Mouse (Mus musculus) ES-CJ7 (cell line): Measurements from ENCODE around the gene Kiz.

ENCODE experiments used
- DNase-seq: peaks from one replicate; pipeline ENCODE4 v3.0.0; 2011; ENCODE audit warnings: low read depth, low spot score

Gene Kiz

DNA sequence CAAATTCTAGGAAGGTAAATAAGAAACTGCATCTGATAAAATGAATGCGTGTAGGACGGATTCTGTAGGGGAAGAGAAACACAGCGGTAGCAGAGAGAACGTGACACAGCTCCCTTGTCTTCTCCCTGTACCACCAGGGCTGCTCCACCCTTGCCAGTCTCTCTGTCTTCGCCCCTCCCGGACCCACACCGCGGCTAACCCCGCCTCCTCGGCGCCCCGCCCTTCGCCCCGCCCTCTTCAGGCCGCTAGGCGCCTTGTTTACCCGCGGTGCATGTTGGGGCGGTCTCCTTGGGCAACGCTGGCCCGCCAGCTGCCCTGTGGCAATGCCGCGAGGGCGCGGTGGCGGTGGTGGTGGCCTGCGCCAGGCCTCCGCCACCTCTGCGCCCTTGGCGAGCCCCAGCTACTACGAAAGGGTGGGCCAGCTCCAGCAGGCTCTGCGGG lies at the start of gene Kiz:
TSS of gene Kiz (plus strand) at position 266 of the 441 bp plus-strand sequence.
- DNase-seq: peak; percentile 88

DNA sequence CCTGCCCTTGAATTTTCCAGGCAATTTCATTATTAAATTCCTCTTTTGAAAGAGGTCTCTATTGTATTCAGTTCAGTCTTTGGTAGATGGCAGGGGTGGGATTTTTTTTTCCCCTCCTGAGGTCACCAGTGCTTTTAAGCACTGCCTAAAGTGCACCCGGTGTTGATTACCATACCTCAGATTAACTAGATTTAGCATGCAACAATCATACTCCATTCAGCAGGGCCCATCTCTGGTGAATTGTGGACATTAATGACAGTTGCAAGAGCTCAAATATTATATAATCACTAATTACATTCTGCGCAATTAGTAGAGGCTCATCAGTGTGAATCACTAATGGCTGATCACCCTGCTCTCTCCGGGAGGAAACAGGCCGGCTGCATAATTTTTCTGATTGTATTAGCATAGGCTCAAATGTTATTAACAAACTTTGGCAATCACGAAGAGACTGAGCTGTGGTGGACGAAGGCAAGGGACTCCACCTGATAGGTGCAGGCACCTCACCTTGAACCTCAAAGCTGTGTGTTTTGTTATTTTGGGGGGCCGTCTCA lies 45.9 kb upstream of the Kiz start:
- no peak for DNase-seq

DNA sequence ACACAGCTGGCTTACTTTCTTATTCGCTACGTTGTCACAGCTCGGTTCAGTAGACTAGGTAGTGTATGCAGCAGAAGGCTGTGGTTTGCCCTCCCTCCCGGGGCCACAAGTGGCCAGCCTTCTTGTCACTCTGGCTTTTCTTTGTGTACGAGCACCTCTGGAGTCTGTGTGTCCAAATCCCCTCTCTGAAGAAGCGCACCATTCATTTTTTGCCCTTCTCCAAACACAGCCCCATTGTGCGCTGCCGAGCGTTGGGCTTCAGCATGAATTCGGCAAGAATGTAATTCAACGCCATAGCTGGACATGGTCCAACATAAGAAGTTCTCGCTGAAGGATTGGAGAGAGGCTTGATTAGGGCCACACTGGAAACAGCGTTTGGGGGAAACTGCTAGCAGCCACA lies 45.0 kb upstream of the Kiz start:
- no peak for DNase-seq

- no peak for DNase-seq
These were observed 40.7 kb upstream of the Kiz start for GRCm38 (mm10) chr2:146814978-146815377.

- no peak for DNase-seq
These were observed 36.6 kb upstream of the Kiz start for GRCm38 (mm10) chr2:146819065-146819464.

DNA sequence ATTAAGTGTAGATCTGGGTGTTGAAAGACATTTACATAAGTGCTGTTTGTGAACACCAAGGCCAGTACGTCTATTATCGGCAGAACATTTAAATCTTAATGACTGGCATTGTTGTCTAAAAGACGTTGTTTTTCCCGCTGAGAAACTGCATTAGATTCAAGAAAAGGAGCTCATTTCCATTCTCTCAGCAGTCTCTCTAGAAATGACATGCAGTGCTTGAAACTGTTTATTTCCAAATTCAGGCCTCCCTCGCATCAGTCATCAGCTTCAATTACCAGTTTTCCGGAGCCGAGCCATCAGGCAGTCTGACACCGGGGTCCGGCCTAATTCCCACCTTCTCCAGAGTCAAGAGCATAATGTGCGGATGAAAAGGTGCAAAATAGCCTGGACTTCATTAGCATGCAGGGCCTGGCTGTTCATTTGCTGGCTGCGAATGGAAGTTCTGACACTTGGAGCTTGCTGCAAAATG lies 32.1 kb upstream of the Kiz start:
- DNase-seq: peak; percentile 52

GRCm38 (mm10) chr2:146824043-146824442 lies 31.6 kb upstream of the Kiz start:
- DNase-seq: no peak

- no peak for DNase-seq
These were observed 27.7 kb upstream of the Kiz start for GRCm38 (mm10) chr2:146828006-146828405.

DNA sequence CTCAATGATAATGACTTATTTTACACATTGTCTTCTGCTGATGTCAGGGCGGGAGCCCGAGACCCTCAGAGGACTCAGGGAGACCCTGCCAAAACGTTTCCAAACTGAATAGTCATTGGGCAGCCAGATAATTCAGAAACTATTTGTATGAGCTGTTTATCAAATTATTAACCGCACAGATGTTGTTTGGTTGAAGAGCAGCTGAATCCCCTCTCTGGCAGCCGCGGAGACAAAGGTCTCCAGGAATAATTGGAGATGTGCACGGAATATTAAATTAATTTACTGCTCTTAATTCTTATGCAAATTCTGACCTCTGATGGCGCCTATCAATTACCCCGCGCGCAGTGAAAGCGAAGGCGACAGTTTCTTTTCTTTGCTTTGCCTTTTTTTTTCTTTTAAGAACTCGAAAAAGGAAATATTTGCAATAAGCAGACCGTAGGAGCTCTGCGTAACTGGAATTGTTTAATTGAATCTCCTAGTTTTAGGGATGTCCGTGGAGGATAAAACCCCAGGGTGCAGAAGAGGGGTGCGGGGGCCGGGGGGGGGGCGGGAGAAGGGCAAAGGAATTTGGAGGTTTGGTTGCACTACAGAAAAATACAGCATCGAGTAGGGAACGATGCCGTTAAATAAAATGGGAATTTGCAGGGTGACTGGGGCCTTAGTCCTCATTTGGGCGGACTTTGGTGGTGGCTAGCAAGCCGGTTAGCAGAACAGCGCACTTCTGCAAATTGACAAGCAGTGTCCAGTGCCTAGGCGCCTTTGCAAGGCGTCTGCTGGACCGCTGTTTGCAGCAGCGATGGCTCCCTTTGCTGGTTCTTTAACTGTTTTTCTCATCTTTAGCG lies 22.2 kb upstream of the Kiz start:
- peak; percentile 9 for DNase-seq

DNA sequence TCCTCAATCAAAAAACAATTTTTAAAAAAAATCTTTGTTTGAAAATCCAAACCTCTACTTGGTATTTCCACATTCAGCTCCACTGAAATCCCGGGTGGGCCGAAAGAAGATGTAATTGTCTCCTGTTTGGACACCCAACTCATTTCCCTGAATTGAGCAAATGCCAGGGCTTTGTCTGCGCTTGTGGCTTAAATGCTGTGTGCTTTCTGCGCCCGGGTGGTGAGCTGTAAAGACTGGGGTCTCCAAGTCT lies 21.7 kb upstream of the Kiz start:
- DNase-seq: no peak

GRCm38 (mm10) chr2:146834314-146835201 lies 21.1 kb upstream of the Kiz start:
- peak; percentile 96 for DNase-seq

DNA sequence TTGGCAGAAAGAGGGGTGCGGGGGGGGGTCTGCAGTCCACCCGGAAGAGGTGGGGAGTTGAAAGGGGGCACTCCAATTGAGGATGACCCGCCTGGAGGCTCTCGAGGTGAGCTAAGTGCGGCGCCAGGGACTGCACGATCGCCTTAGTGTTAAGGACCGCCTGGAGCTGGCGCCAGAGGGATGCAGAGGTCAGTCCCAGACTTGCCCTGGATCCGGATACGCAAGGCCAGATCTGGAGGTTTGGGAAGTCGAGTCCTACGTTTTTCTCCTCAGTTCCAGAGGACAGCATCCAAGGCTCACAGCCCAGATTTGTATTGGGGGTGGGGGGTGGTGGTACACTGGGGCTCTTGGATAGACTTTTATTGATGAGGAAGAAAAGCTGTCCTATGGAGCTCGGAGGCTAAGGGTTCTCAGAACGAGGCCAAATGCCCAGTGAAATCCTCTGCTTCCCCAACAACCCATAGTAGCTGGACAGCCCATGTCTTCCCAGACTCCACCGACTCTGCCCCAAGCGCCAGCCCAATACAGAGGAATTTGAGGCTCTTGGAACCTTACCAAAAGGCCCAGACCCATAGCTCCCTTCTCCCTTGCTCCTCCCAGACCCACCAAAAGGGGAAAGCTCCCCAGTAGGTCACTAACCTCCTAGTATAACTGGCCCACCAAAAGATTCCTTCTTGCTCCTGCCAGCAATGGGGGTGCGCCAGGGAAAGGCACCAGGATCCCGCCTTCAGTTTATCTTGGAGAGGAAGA lies 20.2 kb upstream of the Kiz start:
- peak; percentile 38 for DNase-seq

DNA sequence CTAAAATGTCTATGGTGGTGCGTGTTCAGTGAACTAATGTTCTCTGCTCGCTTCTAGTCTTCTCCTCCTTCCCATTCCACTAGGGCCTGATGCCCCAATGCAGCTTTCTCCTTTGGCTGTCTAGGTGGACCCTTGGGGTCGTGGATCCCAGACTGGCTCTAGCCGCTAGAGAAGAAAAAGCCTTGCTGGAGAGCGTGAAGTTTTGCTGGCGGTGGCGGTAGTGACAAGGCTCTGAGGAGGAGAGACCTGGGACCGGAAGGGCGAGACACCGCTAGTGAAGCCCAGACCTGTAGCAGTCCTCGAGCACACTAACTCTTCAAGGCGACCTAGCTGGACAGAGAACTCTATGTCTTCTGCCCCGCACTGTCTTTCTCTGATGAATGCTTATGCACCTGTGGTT lies 19.4 kb upstream of the Kiz start:
- peak; percentile 32 for DNase-seq

DNA sequence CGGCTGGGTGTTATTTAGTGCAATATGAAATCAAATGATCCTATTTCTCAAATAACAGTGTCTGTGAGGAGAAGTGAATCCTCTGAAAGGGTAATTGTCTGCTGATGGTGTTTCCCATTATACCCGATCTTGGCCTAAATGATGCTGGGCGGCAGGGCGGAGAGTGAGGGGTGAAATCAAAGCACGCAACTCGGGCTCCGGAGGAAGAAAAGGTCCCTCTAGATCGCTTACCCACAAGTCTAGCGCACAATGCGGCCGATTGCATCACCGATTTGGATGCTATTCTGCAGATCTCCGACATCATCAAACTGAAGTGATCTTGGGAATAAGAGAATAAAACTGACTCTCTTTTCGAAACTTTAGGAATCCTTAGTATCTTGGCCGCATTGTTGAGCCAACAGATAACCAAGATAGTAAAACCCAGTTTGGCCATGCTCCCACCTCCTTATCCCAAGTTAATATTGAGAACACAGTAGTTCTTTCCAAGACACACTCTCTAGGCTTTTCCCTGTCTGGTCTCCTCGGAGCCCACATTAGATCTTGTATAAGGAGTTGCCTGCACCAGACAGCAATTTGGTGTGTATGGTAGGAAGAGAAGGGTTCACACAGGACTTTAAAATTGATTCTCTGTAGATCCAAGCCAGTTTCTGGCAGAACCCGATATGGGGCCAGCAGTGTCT lies 18.7 kb upstream of the Kiz start:
- DNase-seq: peak; percentile 17

- DNase-seq: peak; percentile 58
These were observed 18.0 kb upstream of the Kiz start for GRCm38 (mm10) chr2:146837653-146838052.

DNA sequence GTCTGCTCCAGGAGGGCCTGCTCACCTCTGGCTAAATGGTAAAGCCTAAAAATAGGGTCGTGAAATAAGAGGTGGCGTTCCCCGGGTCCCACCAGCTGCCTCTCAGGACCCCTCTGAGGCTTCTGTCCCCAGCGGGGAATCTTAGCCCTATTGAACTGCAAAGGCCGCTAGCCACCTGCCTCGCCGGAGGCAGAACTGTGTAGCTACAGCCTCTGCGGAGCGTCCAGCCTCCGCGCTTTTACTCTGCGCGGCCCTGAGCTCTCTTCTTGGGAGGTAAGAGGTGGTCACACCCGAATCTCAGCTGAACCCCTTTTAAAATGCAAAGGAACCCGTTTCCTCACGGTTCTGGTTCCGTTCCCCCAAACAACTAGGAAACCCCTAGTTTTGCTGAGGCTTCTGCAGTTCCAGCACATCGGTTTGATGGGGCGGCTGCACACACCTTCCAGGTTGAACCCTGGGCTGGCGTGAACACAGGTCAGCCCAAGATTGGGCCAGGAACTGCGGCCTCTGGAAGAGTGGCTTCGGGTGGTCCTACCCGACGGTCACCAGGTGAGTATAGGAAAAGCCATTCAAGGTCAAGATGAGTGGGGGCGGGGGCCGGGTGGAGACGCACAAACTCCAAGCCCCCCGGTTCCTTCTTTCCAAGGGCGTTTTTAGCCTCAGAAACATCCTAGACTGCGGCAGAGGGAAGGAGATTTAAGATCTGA lies 16.9 kb upstream of the Kiz start:
- peak; percentile 71 for DNase-seq

- peak; percentile 40 for DNase-seq
These were observed 16.2 kb upstream of the Kiz start for GRCm38 (mm10) chr2:146839303-146840030.

DNA sequence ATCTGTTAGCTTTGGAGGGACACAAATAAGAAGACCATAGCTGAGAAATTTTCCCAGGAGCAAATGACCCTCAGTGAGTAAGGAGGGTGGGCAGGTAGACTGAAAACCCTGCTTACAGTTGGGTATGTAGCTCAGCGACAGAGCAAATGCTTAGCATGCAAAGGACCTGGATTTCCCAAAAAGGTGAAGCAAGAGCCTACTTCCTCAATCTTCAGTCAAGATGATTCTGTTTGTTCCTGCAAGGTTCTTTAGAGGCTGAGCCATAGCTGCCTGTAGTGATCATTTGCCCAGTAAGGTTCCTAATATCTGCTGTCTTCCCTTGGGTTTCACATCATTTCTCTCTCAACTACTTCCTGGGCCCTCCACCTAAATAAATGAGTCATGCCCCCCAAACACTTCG lies 7.8 kb upstream of the Kiz start:
- no peak for DNase-seq

DNA sequence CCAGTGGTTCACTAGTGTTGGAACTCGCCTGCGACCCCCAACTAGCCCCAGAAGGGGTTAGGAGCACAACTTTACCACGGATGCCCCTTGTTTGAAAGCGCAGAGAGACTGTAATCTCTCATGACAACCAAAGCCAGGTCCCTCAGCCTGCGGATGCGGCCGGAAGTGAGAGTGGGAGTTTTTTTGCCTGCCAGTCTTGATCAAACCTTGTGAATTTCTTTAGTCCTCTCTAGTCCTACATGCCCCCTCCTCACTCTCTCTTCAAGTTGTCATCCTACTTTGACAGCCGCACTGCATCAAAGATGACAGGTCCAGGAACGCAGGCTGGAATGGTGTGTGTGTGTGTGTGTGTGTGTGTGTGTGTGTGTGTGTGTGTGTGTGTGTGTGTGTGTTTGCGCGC lies 456 bp downstream of the Kiz start:
- DNase-seq: peak; percentile 21

GRCm38 (mm10) chr2:146856853-146857252 lies 1.2 kb downstream of the Kiz start:
- DNase-seq: no peak
